Mouse (Mus musculus): ENCODE data around the gene Cd81. TPM values are rescaled to one million over a fixed set of nuclear protein-coding genes. Genes with fewer than 3 reads are reported as not detected.

The Cd81 gene
- polyA plus RNA-seq, 1 experiment = 78.4 TPM

DNA sequence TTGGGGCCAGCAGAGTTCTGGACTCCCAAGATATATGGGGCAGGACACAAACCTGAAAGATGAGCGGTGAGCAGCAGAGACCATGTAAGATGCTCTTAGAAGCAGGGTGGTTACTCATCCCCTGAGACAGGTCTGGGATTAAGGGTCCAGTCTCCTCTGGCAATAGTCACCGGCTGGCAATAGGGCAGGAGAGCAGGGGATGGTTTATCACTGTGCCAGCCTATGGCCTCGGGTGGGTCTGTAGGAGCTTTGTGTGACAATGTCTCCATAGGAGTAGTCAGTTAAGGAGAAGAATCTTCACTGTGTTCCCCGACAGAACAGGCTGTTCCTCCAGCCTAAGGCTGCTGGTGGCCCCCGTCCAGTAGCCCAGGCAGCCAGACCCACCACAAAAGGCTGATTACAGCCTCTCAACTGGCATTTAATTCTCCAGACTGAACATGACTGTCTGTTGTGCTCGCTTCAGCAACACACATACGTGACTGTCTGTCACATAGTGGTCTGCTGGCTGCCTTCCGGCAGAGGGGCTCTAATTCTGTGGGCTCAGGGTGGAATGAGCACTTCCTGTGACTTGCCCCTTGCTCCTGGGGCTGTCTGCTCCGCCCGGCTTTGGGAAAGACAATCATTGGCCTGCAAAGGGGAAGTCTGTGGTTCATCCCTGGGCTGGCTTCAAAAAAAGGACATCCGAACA, 3.1 kb downstream of the Cd81 start:
- Histone ChIP-seq H3K4me1 (ENCODE audit: control insufficient read depth, insufficient read depth, low read length) (peaks cover 26% of the 10 kb centered on the region), H3K36me3 (ENCODE audit: control insufficient read depth, insufficient read depth, low read length) (no peaks in the 10 kb centered on the region), H3K4me3 (ENCODE audit: control insufficient read depth, low read depth, low read length) (peak overlapping the region; percentile 32), H3K27me3 (ENCODE audit: control insufficient read depth, insufficient read depth, low read length) (no peaks in the 10 kb centered on the region), H3K27ac (ENCODE audit: control insufficient read depth, insufficient read depth, low read depth, low read length) (peak overlapping the region; percentile 19; the same call in 1 of the 2 replicates)
- TF ChIP-seq CTCF (IDR thresholded peaks at IDR 0.05; ENCODE audit: control insufficient read depth, insufficient read depth, insufficient replicate concordance, low read depth, low read length) (no peak), POLR2A (IDR thresholded peaks at IDR 0.05; ENCODE audit: control insufficient read depth, low read depth, low read length) (no peak)

GRCm38 (mm10) chr7:143057023-143057422, 4.5 kb downstream of the Cd81 start:
- H3K4me1 ChIP-seq (ENCODE audit: control insufficient read depth, insufficient read depth, low read length) = peaks cover 26% of the 10 kb centered on the region
- H3K36me3 ChIP-seq (ENCODE audit: control insufficient read depth, insufficient read depth, low read length) = no peaks in the 10 kb centered on the region
- no peak overlapping the region for H3K27ac ChIP-seq (ENCODE audit: control insufficient read depth, insufficient read depth, low read depth, low read length)
- TF ChIP-seq CTCF (IDR thresholded peaks at IDR 0.05; ENCODE audit: control insufficient read depth, insufficient read depth, insufficient replicate concordance, low read depth, low read length) = no peak
- TF ChIP-seq POLR2A (IDR thresholded peaks at IDR 0.05; ENCODE audit: control insufficient read depth, low read depth, low read length) = no peak
- no peak overlapping the region for H3K4me3 ChIP-seq (ENCODE audit: control insufficient read depth, low read depth, low read length)
- H3K27me3 ChIP-seq (ENCODE audit: control insufficient read depth, insufficient read depth, low read length) = no peaks in the 10 kb centered on the region

GRCm38 (mm10) chr7:143057667-143058220, 5.2 kb downstream of the Cd81 start:
- no peak overlapping the region for H3K27ac ChIP-seq (ENCODE audit: control insufficient read depth, insufficient read depth, low read depth, low read length)
- no peaks in the 10 kb centered on the region for H3K27me3 ChIP-seq (ENCODE audit: control insufficient read depth, insufficient read depth, low read length)
- peaks cover 26% of the 10 kb centered on the region for H3K4me1 ChIP-seq (ENCODE audit: control insufficient read depth, insufficient read depth, low read length)
- no peak overlapping the region for H3K4me3 ChIP-seq (ENCODE audit: control insufficient read depth, low read depth, low read length)
- no peaks in the 10 kb centered on the region for H3K36me3 ChIP-seq (ENCODE audit: control insufficient read depth, insufficient read depth, low read length)
- TF ChIP-seq POLR2A (IDR thresholded peaks at IDR 0.05; ENCODE audit: control insufficient read depth, low read depth, low read length) = no peak
- no peak for TF ChIP-seq CTCF (IDR thresholded peaks at IDR 0.05; ENCODE audit: control insufficient read depth, insufficient read depth, insufficient replicate concordance, low read depth, low read length)

DNA sequence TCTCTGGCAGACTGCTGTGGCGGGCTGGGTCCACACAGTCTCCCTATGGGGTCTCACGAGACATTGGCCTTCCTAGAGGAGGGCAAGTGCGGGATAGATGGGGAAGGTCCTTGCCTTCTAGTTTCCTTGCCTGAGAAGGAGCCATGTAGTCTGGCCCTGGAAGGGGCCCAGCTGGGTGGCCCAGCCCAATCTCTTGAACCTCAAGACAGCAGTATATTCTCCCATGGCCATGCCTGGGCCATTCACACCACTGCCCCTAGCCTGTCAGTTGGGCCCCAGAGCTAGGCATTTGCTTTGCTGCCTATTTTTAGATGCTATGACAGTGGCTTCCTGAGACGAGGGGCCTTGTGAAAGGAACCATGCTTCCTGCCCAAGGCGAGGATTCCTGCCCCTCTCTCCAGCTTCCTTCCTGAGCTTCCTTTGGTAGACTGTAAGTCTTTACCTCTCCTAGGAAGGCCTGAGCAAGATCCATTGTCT, 5.7 kb downstream of the Cd81 start:
- Histone ChIP-seq H3K4me3 (ENCODE audit: control insufficient read depth, low read depth, low read length) (no peak overlapping the region), H3K4me1 (ENCODE audit: control insufficient read depth, insufficient read depth, low read length) (peaks cover 21% of the 10 kb centered on the region), H3K27me3 (ENCODE audit: control insufficient read depth, insufficient read depth, low read length) (no peaks in the 10 kb centered on the region), H3K27ac (ENCODE audit: control insufficient read depth, insufficient read depth, low read depth, low read length) (no peak overlapping the region), H3K36me3 (ENCODE audit: control insufficient read depth, insufficient read depth, low read length) (no peaks in the 10 kb centered on the region)
- TF ChIP-seq CTCF (IDR thresholded peaks at IDR 0.05; ENCODE audit: control insufficient read depth, insufficient read depth, insufficient replicate concordance, low read depth, low read length) (no peak), POLR2A (IDR thresholded peaks at IDR 0.05; ENCODE audit: control insufficient read depth, low read depth, low read length) (no peak)

DNA sequence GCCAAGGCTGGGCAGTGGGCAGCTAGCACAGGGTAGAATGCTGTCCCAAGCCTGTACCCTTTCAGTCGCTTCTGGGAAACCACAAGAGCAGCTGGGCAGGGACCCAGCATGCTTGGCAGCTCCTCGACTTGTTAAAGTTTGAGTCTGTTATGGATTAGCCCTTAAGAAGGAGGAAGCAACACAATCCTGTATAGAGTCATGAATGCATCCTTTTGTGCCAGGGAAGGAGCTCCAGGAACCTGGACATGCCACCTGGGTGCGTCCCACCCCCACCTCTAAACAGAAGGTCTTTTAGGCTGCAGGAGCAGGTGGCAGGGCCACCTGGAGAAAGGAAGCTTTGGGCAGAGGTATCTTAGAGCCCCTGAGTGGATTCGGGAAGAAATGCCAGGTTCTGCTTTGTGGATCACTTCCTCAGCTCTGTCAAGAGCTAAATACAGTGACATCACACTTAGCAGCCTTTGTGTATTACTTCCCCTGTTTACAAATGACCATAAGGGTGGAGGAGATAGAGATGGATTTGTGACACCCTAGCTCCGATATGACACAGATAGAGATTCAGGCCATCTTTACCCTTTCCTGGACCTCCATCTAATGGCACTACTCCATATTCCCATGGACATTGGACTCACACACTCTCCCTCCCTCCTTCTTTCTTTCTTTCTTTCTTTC, 6.8 kb downstream of the Cd81 start:
- Histone ChIP-seq H3K4me1 (ENCODE audit: control insufficient read depth, insufficient read depth, low read length) (peaks cover 19% of the 10 kb centered on the region), H3K4me3 (ENCODE audit: control insufficient read depth, low read depth, low read length) (no peak overlapping the region), H3K27me3 (ENCODE audit: control insufficient read depth, insufficient read depth, low read length) (no peaks in the 10 kb centered on the region), H3K36me3 (ENCODE audit: control insufficient read depth, insufficient read depth, low read length) (no peaks in the 10 kb centered on the region), H3K27ac (ENCODE audit: control insufficient read depth, insufficient read depth, low read depth, low read length) (no peak overlapping the region)
- TF ChIP-seq CTCF (IDR thresholded peaks at IDR 0.05; ENCODE audit: control insufficient read depth, insufficient read depth, insufficient replicate concordance, low read depth, low read length) = no peak
- TF ChIP-seq POLR2A (IDR thresholded peaks at IDR 0.05; ENCODE audit: control insufficient read depth, low read depth, low read length) = no peak

DNA sequence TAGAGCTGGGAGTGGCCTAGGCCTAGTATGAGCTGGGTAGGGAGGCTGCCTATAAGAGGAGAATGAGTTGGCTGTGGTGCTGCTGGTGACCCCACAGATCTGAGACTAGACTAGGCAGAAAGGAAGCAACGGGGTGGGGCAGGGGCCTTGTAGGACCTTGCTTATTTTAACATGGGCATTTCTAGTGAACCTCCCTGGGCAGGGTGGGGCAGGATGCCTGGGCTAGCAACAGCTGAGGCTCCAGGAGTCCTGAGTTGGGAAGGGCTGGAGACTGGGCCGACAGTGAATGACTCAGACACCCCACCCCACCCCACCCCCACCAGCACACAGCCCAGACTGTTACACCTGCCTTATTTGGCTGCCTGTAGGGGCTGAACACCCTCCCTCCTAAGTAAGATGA, 10.2 kb downstream of the Cd81 start:
- no peak overlapping the region for H3K4me3 ChIP-seq (ENCODE audit: control insufficient read depth, low read depth, low read length)

GRCm38 (mm10) chr7:143064226-143064625, 11.7 kb downstream of the Cd81 start:
- H3K27ac ChIP-seq (ENCODE audit: control insufficient read depth, insufficient read depth, low read depth, low read length) = no peak overlapping the region
- H3K4me1 ChIP-seq (ENCODE audit: control insufficient read depth, insufficient read depth, low read length) = peaks cover 6% of the 10 kb centered on the region
- H3K4me3 ChIP-seq (ENCODE audit: control insufficient read depth, low read depth, low read length) = no peak overlapping the region
- TF ChIP-seq CTCF (IDR thresholded peaks at IDR 0.05; ENCODE audit: control insufficient read depth, insufficient read depth, insufficient replicate concordance, low read depth, low read length) (no peak), POLR2A (IDR thresholded peaks at IDR 0.05; ENCODE audit: control insufficient read depth, low read depth, low read length) (no peak)
- H3K27me3 ChIP-seq (ENCODE audit: control insufficient read depth, insufficient read depth, low read length) = no peaks in the 10 kb centered on the region
- H3K36me3 ChIP-seq (ENCODE audit: control insufficient read depth, insufficient read depth, low read length) = no peaks in the 10 kb centered on the region

More for the DNA sequence above, 10.2 kb downstream of the Cd81 start:
- Histone ChIP-seq H3K27me3 (ENCODE audit: control insufficient read depth, insufficient read depth, low read length) (no peaks in the 10 kb centered on the region), H3K36me3 (ENCODE audit: control insufficient read depth, insufficient read depth, low read length) (no peaks in the 10 kb centered on the region), H3K27ac (ENCODE audit: control insufficient read depth, insufficient read depth, low read depth, low read length) (no peak overlapping the region), H3K4me1 (ENCODE audit: control insufficient read depth, insufficient read depth, low read length) (peaks cover 5% of the 10 kb centered on the region)
- TF ChIP-seq CTCF (IDR thresholded peaks at IDR 0.05; ENCODE audit: control insufficient read depth, insufficient read depth, insufficient replicate concordance, low read depth, low read length) = no peak
- TF ChIP-seq POLR2A (IDR thresholded peaks at IDR 0.05; ENCODE audit: control insufficient read depth, low read depth, low read length) = no peak

Measured in testis, adult 2 months (tissue).